Mouse (Mus musculus): ENCODE measurements around the gene Gm11009.
"Not testable (repeated sequence)": the region's sequence is repeated elsewhere in the genome, so short reads cannot be mapped to it uniquely, and the experiment has no call there.

Gm11009 gene

DNA sequence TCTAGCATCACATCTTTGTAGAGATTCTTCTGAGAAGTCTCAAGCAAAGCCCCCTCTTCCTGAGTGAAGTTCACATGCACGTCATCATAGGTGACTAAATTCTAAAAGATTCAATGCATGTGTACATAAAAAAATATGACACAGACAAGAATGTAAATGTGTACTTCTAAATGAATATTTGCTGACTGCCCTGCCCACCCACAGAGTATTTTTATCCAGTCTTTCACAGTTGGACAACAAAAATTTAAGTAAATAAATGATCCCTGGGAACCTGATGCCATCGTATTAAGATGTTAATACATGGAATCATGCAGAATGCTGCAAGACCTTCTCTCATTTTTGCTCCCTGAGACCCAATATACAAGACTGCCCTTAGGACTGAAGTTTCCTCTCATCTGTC lies at the start of gene Gm11009:
TSS of gene Gm11009 (minus strand) at position 101 of the 400 bp plus-strand sequence.
- not testable (repeated sequence) for DNase-seq
